Mouse (Mus musculus) right cerebral cortex, postnatal 36 days (tissue): ENCODE measurements at regions not wholly inside any gene's neighbourhood (a gene's known extent, or its start where the extent isn't known, plus 50 kb on each side); places are given as distances from the start of the nearest gene placed in this dataset.
A peak's percentile ranks its signal among the peaks of the same experiment; 100 is the strongest.
"Not testable (repeated sequence)": the region's sequence is repeated elsewhere in the genome, so short reads cannot be mapped to it uniquely, and the experiment has no call there.

Experiments
- DNase-seq, 2 experiments: peaks; one replicate each; pipeline ENCODE4 v3.0.0; 2022; ENCODE audit warnings: low spot score in 2 of 2, mixed read lengths in 1 of 2

DNA sequence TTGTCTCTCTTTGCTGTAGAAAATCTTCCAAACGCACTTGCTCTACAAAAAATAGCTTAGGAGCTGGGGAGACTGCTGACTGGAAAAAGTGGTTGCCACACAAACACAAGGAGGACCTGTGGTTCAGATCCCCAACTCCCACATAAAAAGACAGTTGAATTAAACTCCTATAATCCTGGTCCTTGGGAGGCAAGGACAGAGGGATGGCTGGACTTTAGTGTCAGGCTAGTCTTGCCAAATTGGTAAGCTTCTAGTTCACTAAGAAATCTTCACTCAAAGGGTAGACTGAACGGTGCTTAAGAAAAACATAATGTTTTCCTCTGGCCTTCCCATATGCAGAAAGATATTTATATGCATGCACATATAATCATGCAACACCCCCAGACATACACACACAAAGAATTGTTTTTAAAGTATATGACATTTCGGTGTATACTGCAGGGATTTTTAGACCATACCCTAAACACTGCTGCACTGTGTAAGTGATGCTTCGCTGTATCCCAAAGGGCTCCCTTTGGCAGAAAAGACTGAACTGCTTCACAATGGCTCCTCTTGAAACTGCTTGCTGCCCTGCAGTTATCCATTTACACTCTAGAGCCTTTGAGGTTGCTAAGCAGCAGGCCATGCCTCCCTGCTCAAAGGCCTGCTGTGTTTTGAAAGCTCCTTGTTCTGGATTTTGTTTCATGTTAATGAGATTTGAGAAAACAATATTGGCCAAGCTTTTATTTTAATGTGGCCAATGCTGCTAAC, 1299.3 kb downstream of the Zfp704 start:
- DNase-seq, result peak in 1 of 2 experiments; percentile 1

- no peak for DNase-seq
Measured at GRCm38 (mm10) chr3:8307296-8307695, 1302.6 kb downstream of the Zfp704 start.

DNA sequence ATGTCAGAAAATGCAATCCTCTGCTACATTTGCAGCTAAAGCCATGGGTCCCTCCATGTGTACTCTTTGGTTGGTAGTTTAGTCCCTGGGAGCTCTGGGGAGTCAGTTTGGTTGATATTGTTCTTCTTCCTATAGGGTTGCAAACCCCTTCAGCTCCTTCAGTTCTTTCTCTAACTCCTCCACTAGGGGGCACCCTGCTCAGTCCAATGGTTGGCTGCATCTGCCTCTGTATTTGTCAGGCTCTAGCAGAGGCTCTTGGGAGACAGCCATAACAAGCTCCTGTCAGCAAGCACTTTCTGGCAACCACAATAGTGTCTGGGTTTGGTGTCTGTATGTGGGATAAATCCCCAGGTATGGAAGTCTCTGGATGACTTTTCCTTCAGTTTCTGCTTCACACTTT, 1305.1 kb downstream of the Zfp704 start:
- DNase-seq, result no peak

GRCm38 (mm10) chr3:8293036-8293435, 1316.8 kb downstream of the Zfp704 start:
- peak; percentile 17 to 58 for DNase-seq

DNA sequence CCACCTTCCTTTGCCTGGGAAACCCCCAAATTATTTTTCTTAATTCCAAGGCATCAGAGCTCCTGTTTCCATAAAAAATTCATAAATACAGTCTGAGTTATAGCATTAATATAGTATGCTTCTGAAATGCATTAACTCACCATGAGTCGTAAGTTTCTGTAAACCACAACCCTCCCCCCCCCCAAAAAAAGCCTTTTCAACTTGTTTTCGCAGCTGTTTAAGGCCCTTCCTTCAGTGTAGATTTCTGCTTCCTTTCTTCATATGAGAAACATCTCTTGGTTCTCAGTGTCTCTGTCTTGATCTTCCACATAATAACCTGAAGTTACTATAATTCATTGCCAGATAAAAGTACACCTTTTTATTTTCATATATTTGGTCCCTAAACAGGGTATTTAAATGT, 1320.3 kb downstream of the Zfp704 start:
- no peak for DNase-seq

DNA sequence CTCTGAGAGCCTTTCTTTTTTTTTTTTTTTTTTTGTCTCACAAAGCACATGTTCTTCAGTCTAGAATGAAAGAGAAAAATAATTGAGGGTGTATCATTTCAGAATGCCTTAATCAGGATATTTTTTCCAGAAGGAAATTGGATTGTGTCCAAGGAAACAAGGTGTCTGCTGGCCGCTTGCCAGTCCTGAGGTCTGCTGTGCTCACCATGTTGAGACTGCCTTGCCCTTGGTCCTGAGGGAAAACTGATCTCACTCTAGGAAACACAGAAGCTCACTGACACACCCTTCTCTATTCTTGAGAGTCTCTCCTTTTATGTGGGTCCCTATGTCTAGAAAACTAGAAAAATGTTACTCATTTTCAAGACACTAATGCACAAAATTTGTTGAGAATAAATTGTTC, 1321.4 kb downstream of the Zfp704 start:
- DNase-seq, result no peak

- DNase-seq, result no peak
Measured at GRCm38 (mm10) chr3:8284655-8285428, 1325.0 kb downstream of the Zfp704 start.

DNA sequence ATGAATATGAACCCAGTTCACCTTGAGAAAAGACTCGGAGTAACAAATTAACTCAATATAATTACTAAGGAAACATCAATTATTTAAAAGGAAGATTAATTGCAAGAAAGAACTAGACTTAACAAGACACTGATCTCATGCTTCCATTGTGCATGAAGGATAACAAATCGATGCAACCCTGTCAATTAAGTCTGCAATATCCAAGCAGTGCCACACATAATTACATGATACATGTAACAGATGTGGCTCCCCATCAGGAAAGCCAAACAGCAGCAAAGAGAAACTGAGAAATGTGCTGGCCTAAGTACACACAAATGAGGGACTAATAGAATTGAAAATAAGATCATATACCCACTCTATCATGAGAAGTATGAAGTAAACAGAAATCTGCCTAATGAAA, 1327.5 kb downstream of the Zfp704 start:
- DNase-seq, result no peak

- no peak for DNase-seq
Measured at GRCm38 (mm10) chr3:8276661-8277060, 1333.2 kb downstream of the Zfp704 start.

DNA sequence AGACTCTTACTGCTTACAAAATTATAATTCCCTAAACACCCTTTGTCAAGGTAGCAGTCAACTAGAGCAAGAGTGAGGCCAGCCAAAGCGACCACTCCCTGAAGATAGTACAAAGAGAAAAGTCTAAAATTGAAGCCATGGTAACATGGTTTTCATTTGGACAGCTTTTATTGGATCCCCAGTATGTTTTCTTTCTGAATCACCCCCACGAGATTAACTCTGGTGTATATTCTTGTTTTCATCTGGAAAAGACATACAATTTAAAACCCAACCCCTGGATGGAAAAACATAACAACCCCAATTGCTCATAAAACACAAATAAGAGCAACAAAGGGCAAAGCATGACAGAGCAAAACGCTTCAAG, 1339.0 kb downstream of the Zfp704 start:
- DNase-seq, result no peak

- no peak for DNase-seq
Measured at GRCm38 (mm10) chr3:8270009-8270934, 1339.6 kb downstream of the Zfp704 start.

- DNase-seq, result no peak
Measured at GRCm38 (mm10) chr3:8265783-8266182, 1344.1 kb downstream of the Zfp704 start.

- DNase-seq, result no peak
Measured at GRCm38 (mm10) chr3:8264366-8265033, 1345.4 kb downstream of the Zfp704 start.

DNA sequence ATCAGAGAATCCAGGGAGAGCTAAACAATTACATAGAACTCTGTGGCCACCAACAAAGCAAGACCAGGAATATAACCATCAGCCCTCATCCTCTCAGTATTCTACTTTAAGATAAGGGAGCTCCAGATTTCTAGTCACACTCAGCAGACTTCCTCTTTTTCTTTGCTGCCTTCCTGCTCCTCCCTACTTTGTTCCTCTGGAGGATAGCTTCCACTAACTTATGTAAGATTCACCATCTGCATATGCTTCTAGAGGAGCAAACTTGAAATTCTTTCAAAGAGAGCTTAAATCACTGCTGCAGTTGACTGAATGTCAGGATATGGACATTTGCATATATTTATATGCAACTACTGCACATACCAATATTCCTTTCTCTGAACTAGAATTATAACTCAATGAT, 1352.6 kb downstream of the Zfp704 start:
- peak in 1 of 2 experiments; percentile 1 for DNase-seq

DNA sequence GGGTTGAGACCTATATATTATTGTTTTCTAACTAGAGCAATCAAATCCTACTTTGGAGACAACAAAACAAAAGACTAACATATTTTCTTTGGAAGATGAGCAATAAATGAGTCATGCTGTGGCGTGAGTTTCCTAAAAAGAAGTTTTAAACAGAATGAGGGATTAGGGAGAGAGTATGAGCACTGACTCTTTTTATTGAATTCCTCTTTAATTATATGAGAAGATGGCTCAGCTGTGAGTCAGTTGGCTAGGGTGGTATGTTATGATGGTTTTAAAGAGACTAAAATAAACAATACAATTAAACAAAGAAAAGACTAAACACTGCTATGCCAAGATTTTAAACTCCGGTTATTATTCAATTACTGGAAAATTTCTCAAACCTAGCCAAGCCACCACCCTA, 1357.6 kb downstream of the Zfp704 start:
- no peak for DNase-seq

DNA sequence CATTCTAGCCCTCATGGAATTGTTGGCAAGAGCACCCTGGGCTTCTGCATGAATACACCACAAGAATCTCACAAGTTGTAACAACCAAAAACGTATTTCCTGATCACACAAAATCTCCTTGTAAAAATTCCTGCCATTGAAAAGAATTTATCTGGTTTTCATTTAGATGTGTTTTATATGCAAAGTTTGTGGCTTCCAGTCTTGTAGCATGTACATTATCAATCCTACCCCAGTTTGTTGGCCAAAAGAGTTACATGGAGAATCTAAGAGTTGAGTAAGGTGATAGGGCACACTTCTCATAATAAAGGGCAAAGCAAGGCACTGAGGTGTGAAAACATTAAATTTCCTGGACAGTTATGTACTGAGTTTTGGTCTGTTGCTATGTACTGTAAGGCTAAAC, 1361.0 kb downstream of the Zfp704 start:
- no peak for DNase-seq

- DNase-seq, result peak; percentile 18 to 31
Measured at GRCm38 (mm10) chr3:8245822-8246221, 1364.1 kb downstream of the Zfp704 start.

DNA sequence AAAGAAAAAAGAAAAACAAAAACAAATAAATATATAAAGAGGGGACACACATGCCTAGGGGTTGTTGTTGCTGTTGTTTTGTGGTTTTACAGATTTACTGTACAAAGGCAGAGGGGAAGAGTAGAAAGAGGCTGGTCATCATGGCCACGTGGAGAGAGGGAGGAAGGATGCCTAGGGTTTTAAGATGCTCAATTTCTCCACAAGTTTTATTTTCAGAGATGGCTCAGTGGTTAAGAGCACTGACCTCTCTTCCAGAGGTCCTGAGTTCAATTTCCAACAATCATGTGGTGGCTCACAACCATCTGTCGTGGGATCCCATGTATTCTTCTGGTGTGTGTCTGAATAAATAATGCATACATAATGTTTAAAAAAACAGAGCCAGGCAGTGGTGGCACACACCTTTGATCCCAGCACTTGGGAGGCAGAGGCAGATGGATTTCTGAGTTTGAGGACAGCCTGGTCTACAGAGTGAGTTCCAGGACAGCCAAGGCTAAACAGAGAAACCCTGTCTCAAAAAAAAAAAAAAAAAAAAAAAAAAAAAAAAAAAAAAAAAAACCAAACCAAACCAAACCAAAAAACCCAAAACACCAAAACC, 1364.6 kb downstream of the Zfp704 start:
- peak in 1 of 2 experiments; percentile 3 for DNase-seq

DNA sequence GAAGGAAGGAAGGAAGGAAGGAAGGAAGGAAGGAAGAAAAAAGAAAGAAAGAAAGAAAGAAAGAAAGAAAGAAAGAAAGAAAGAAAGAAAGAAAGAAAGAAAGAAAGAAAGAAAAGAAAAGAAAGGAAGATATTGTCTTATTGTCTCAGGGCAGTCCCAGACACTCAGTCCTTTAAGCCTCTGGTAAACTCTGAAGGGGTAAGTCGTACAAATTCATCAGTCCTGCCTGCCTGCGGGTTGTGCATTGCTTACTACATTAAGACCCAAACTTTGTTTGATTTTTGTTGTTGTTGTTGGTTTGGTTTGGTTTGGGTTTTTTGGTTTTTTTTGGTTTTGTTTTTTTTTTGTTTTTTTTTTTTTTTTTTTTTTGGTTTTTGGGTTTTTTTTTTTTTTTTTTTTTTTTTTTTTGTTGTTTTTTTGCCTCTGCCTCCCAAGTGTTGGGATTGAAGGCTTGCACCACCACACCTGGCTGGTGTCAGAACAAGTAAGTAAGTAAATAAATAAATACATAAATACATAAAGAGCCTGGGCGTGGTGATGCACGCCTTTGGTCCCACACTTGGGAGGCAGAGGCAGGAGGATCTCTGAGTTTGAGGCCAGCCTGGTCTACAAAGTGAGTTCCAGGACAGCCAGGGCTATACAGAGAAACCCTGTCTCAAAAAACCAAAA, 1365.2 kb downstream of the Zfp704 start:
- DNase-seq, result not testable (repeated sequence)

GRCm38 (mm10) chr3:8206623-8207404, 1403.1 kb downstream of the Zfp704 start:
- DNase-seq, result no peak
